Mouse (Mus musculus) cerebellum, adult 8-10 months (tissue): ENCODE results near the gene Poldip3.

Experiments used
- DNase-seq: peaks from one replicate; pipeline ENCODE4 v3.0.0; 2022

Poldip3 gene

GRCm38 (mm10) chr15:83124625-83125024 lies 24.6 kb downstream of the Poldip3 start:
- no peak for DNase-seq

GRCm38 (mm10) chr15:83122566-83123145 lies 26.5 kb downstream of the Poldip3 start, which contains the start of gene Rrp7a:
TSS of gene Rrp7a (minus strand) at chr15:83122801.
- peak; percentile 89 for DNase-seq

GRCm38 (mm10) chr15:83121709-83122565 lies 27.2 kb downstream of the Poldip3 start:
- DNase-seq: peak; percentile 40

- DNase-seq: peak; percentile 54
These were observed 30.8 kb downstream of the Poldip3 start for GRCm38 (mm10) chr15:83118360-83118759.

- no peak for DNase-seq
These were observed 34.1 kb downstream of the Poldip3 start for GRCm38 (mm10) chr15:83115071-83115470.

- DNase-seq: no peak
These were observed 35.1 kb downstream of the Poldip3 start for GRCm38 (mm10) chr15:83114106-83114505.

- DNase-seq: peak; percentile 56
These were observed 36.3 kb downstream of the Poldip3 start for GRCm38 (mm10) chr15:83112898-83113297.

- no peak for DNase-seq
These were observed 37.3 kb downstream of the Poldip3 start for GRCm38 (mm10) chr15:83111874-83112273.

- DNase-seq: no peak
These were observed 37.9 kb downstream of the Poldip3 start for GRCm38 (mm10) chr15:83111290-83111689.

- no peak for DNase-seq
These were observed 41.4 kb downstream of the Poldip3 start for GRCm38 (mm10) chr15:83107814-83108213.

- no peak for DNase-seq
These were observed 42.8 kb downstream of the Poldip3 start for GRCm38 (mm10) chr15:83106426-83106825.

- no peak for DNase-seq
These were observed 46.1 kb downstream of the Poldip3 start for GRCm38 (mm10) chr15:83103111-83103510.

GRCm38 (mm10) chr15:83100332-83100662 lies 48.9 kb downstream of the Poldip3 start:
- DNase-seq: no peak

- no peak for DNase-seq
These were observed 49.5 kb downstream of the Poldip3 start for GRCm38 (mm10) chr15:83099533-83100331.

- DNase-seq: no peak
These were observed 53.2 kb downstream of the Poldip3 start for GRCm38 (mm10) chr15:83095950-83096349.

GRCm38 (mm10) chr15:83093687-83094086 lies 55.5 kb downstream of the Poldip3 start:
- DNase-seq: no peak

GRCm38 (mm10) chr15:83090874-83091273 lies 58.3 kb downstream of the Poldip3 start:
- DNase-seq: no peak

GRCm38 (mm10) chr15:83089429-83089605 lies 59.9 kb downstream of the Poldip3 start, which contains the start of gene Serhl:
TSS of gene Serhl (plus strand) at chr15:83089506.
- DNase-seq: no peak

GRCm38 (mm10) chr15:83088495-83089428 lies 60.4 kb downstream of the Poldip3 start:
- no peak for DNase-seq

GRCm38 (mm10) chr15:83086636-83087328 lies 62.4 kb downstream of the Poldip3 start:
- no peak for DNase-seq

- no peak for DNase-seq
These were observed 63.3 kb downstream of the Poldip3 start for GRCm38 (mm10) chr15:83085901-83086300.

GRCm38 (mm10) chr15:83084022-83084640 lies 65.1 kb downstream of the Poldip3 start:
- no peak for DNase-seq
